Mouse (Mus musculus) erythroblast, embryonic 14.5 days (primary cell): Measurements from ENCODE around the gene Mfsd12. TPM values are rescaled to one million over a fixed set of nuclear protein-coding genes. Genes with fewer than 3 reads are reported as not detected.

ENCODE experiments used
- H3K27me3 ChIP-seq: 2 replicates; pipeline ENCODE4 v1.6.1; 2012; ENCODE audit warnings: inconsistent platforms; ENCODE audit not compliant: control insufficient read depth
- H3K36me3 ChIP-seq: 2 replicates; pipeline ENCODE4 v1.6.1; 2012; ENCODE audit warnings: mild to moderate bottlenecking, inconsistent platforms; ENCODE audit not compliant: control insufficient read depth
- H3K4me1 ChIP-seq: 2 replicates; pipeline ENCODE4 v1.6.1; 2012; ENCODE audit warnings: inconsistent platforms; ENCODE audit not compliant: control insufficient read depth
- H3K4me3 ChIP-seq: replicated peaks from 2 replicates; pipeline ENCODE3; 2012; ENCODE audit warnings: moderate library complexity, mild to moderate bottlenecking, inconsistent platforms
- H3K9me3 ChIP-seq: 2 replicates; pipeline ENCODE4 v1.6.1; 2012; ENCODE audit warnings: low read length, inconsistent platforms, mixed read lengths; ENCODE audit not compliant: control insufficient read depth
- GATA1 ChIP-seq: IDR thresholded peaks from 2 replicates; pipeline ENCODE4 v1.6.1; 2012; ENCODE audit warnings: low read length, inconsistent platforms, mixed read lengths
- TAL1 ChIP-seq: IDR thresholded peaks from 3 replicates; pipeline ENCODE4 v1.6.1; 2012; ENCODE audit warnings: low read length, inconsistent platforms, mixed read lengths
- polyA plus RNA-seq: library from polyadenylated mRNA; stranded (reverse); fragments of >175 nt; gene quantifications from 2 replicates; pipeline ENCODE4 v1.2.3, GENCODE M21; 2012

Mfsd12 gene
- polyA plus RNA-seq, 1 experiment, result 6.7 TPM

DNA sequence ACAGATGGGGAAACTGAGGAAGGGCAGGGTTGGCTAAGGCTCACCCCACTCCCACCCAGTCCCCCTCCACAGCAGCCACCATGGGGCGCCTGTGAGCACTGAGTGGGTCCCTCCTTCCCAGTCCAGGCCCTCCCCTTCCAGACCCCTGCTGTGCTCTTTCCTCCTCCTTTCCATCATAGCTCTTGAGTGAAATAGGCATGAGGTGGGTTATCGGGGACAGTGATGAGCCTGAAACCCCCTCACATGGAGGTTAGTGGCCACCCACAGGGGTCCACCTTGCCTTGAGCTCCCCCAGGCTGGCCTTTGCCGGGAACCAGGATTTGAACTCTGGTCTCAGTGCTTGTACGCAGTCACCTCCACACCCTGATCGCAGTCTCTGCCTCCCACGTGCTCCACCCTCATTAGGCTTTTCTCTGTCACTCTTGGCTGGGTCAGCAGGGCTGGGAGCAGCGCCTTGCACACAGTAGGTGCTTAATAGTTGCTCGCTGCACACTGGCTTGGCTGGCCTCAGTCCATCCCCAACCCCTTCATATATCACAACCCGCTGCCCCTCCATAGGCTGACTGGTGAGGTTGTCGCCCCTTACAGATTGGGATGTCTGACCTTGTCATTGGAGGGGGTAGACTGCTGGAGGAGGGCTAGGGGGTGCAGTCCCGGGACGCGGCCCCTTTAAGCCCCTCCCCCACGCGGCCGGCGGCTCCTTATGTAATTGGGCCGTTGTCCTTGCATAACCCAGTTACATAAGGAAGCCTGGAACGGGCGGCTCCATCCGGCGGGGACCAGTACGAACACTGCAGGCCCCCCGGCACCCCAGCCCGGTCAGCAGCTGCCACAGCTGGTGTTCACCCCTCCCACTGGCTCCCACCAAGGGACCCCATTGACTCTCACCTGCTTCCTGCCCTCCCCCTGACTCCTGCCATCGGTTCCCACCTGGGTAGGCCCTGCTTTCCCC, 56.3 kb downstream of the Mfsd12 start:
- H3K9me3 ChIP-seq, result no peaks in the 10 kb centered on the region
- TF ChIP-seq GATA1, result no peak
- TF ChIP-seq TAL1, result no peak
- no peak overlapping the region for H3K4me3 ChIP-seq
- no peaks in the 10 kb centered on the region for H3K36me3 ChIP-seq
- peaks cover 37% of the 10 kb centered on the region for H3K4me1 ChIP-seq
- peaks cover 22% of the 10 kb centered on the region for H3K27me3 ChIP-seq

DNA sequence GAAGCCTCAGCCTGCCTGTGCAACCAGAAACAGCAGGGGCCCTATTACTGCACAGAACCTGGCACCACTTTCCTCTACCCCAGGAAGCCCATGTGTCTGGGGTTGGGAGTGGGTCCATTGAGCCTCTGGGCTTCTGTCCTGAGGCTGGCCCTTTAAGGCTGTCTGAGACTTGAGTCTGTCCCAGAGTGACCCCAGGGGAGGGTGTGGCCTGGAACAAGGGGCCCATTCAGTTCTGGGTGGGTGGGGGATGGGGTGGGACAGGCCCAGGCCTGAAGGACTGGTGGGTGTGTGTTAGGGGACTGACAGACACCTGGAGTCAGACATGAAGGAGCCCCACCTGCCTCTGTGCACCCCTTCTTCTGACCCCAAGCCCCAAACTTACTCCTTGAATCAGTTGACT, 57.4 kb downstream of the Mfsd12 start:
- peaks cover 20% of the 10 kb centered on the region for H3K27me3 ChIP-seq
- no peak overlapping the region for H3K4me3 ChIP-seq
- peaks cover 32% of the 10 kb centered on the region for H3K4me1 ChIP-seq
- H3K36me3 ChIP-seq, result no peaks in the 10 kb centered on the region; the same call in 1 of the 2 replicates
- H3K9me3 ChIP-seq, result no peaks in the 10 kb centered on the region
- TF ChIP-seq TAL1 (no peak), GATA1 (no peak)

DNA sequence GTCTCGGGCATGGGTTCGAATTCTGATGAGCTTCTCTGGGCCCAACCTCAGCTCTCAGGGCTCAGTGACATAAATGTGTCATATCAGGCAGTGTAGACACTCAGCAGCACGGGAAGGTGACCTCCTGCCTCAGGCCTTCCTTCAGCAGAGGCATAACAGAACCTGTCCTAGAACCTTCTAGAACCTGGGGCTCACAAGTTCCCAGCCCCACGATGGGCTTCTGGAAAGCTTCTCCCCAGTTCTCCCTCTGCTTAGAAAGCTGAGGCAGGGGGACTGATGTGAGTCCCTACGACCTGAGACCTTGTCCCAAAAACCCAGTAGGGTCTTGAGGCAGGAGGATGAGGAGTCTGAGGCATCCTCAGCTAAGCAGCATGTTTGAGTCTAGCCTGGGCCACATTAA, 57.9 kb downstream of the Mfsd12 start:
- no peak overlapping the region for H3K4me3 ChIP-seq
- peaks cover 30% of the 10 kb centered on the region for H3K4me1 ChIP-seq
- peaks cover 20% of the 10 kb centered on the region for H3K27me3 ChIP-seq
- H3K9me3 ChIP-seq, result no peaks in the 10 kb centered on the region
- no peaks in the 10 kb centered on the region; the same call in 1 of the 2 replicates for H3K36me3 ChIP-seq
- TF ChIP-seq GATA1 (no peak), TAL1 (no peak)

Other genes with a start within 250 kb of the Mfsd12 start
- gene Zbtb7a, start 222.3 kb upstream of the Mfsd12 start, polyA plus RNA-seq, result 42.0 and 45.8 TPM in 2 replicates
- gene Pias4, start 189.6 kb upstream of the Mfsd12 start, polyA plus RNA-seq, result 13.4 and 16.4 TPM in 2 replicates
- gene Eef2, start 180.9 kb upstream of the Mfsd12 start, polyA plus RNA-seq, result 124 and 177 TPM in 2 replicates
- 8.1 and 8.3 TPM in 2 replicates for gene Dapk3, start 174.5 kb upstream of the Mfsd12 start, polyA plus RNA-seq
- not detected in 2 replicates for gene 4930442H23Rik, start 173.6 kb upstream of the Mfsd12 start, polyA plus RNA-seq
- gene Nmrk2, start 155.4 kb upstream of the Mfsd12 start, polyA plus RNA-seq, result not detected in 2 replicates
- not detected in 2 replicates for gene Atcay, start 126.7 kb upstream of the Mfsd12 start, polyA plus RNA-seq
- gene Zfr2, start 124.3 kb upstream of the Mfsd12 start, polyA plus RNA-seq, result not detected in 2 replicates
- 0.07 and 0.15 TPM in 2 replicates for gene Matk, start 104.6 kb upstream of the Mfsd12 start, polyA plus RNA-seq
- gene Mrpl54, start 90.6 kb upstream of the Mfsd12 start, polyA plus RNA-seq, result 43.8 and 44.0 TPM in 2 replicates
- gene Apba3, start 90.5 kb upstream of the Mfsd12 start, polyA plus RNA-seq, result 4.6 and 5.7 TPM in 2 replicates
- 0.01 and 0.02 TPM in 2 replicates for gene Tjp3, start 65.9 kb upstream of the Mfsd12 start, polyA plus RNA-seq
- 4.0 and 4.5 TPM in 2 replicates for gene Pip5k1c, start 64.5 kb upstream of the Mfsd12 start, polyA plus RNA-seq
- gene Cactin, start 36.4 kb upstream of the Mfsd12 start, polyA plus RNA-seq, result 13.2 and 13.3 TPM in 2 replicates
- 0.04 TPM in 1 of 2 replicates, not detected in the other for gene Tbxa2r, start 28.8 kb upstream of the Mfsd12 start, polyA plus RNA-seq
- 0.01 TPM in 1 of 2 replicates, not detected in the other for gene Gipc3, start 14.2 kb upstream of the Mfsd12 start, polyA plus RNA-seq
- 52.7 and 55.8 TPM in 2 replicates for gene Hmg20b, start 7.0 kb upstream of the Mfsd12 start, polyA plus RNA-seq
- gene 4930404N11Rik, start 8.3 kb downstream of the Mfsd12 start, polyA plus RNA-seq, result 3.2 and 5.6 TPM in 2 replicates
- gene Fzr1, start 21.0 kb downstream of the Mfsd12 start, polyA plus RNA-seq, result 62.5 and 67.4 TPM in 2 replicates
- 29.2 and 34.1 TPM in 2 replicates for gene Dohh, start 26.9 kb downstream of the Mfsd12 start, polyA plus RNA-seq
- 0.08 and 0.20 TPM in 2 replicates for gene Gm48551, start 27.0 kb downstream of the Mfsd12 start, polyA plus RNA-seq
- gene Gm48552, start 31.5 kb downstream of the Mfsd12 start, polyA plus RNA-seq, result 0.26 and 0.80 TPM in 2 replicates
- gene Smim24, start 35.6 kb downstream of the Mfsd12 start, polyA plus RNA-seq, result 0.09 TPM in 1 of 2 replicates, not detected in the other
- gene Nfic, start 98.1 kb downstream of the Mfsd12 start, polyA plus RNA-seq, result 0.55 and 0.94 TPM in 2 replicates
- gene Celf5, start 125.2 kb downstream of the Mfsd12 start, polyA plus RNA-seq, result not detected in 2 replicates
- gene Ncln, start 138.9 kb downstream of the Mfsd12 start, polyA plus RNA-seq, result 6.2 and 7.9 TPM in 2 replicates
- gene S1pr4, start 142.6 kb downstream of the Mfsd12 start, polyA plus RNA-seq, result 0.04 and 0.05 TPM in 2 replicates
- gene Gna15, start 166.7 kb downstream of the Mfsd12 start, polyA plus RNA-seq, result 0.14 and 0.24 TPM in 2 replicates
- gene Gna11, start 187.7 kb downstream of the Mfsd12 start, polyA plus RNA-seq, result 1.2 and 1.5 TPM in 2 replicates
- gene Aes, start 202.0 kb downstream of the Mfsd12 start, polyA plus RNA-seq, result 152 and 158 TPM in 2 replicates
- gene Tle2, start 217.1 kb downstream of the Mfsd12 start, polyA plus RNA-seq, result 0.09 and 0.10 TPM in 2 replicates
- 0.27 and 0.28 TPM in 2 replicates for gene Tle6, start 243.6 kb downstream of the Mfsd12 start, polyA plus RNA-seq
- 0.05 and 0.07 TPM in 2 replicates for gene BC025920, start 248.8 kb downstream of the Mfsd12 start, polyA plus RNA-seq